Mouse (Mus musculus): ENCODE measurements around the gene Mrpl33. TPM values are rescaled to one million over a fixed set of nuclear protein-coding genes. Genes with fewer than 3 reads are reported as not detected.
"Not testable (repeated sequence)": the region's sequence is repeated elsewhere in the genome, so short reads cannot be mapped to it uniquely, and the experiment has no call there.

Gene Mrpl33
- polyA plus RNA-seq, 1 experiment from 2014 or later = 305 TPM

GRCm38 (mm10) chr5:31585526-31585925 is 11.2 kb upstream of the Mrpl33 start:
- Histone ChIP-seq H3K4me2 (ENCODE audit: low read depth, low read length) (no peak overlapping the region), H3K27ac (replicated peaks; ENCODE audit: low read depth, low read length) (no peak overlapping the region), H3K36me3 (ENCODE audit: control insufficient read depth, insufficient read depth, low read length) (no peaks in the 10 kb centered on the region), H3K9ac (ENCODE audit: low read depth, low read length) (no peak overlapping the region), H3K27me3 (replicated peaks; ENCODE audit: control insufficient read depth, insufficient read depth, low read length) (no peaks in the 10 kb centered on the region), H3K9me3 (ENCODE audit: control insufficient read depth, low read length) (peaks cover 6% of the 10 kb centered on the region; the same call in 1 of the 2 replicates), H3K4me1 (ENCODE audit: control insufficient read depth, insufficient read depth, low read length) (no peaks in the 10 kb centered on the region), H3K4me3 (ENCODE audit: low read depth, low read length) (no peak overlapping the region)
- DNase-seq (ENCODE audit: low spot score) (no peak), ATAC-seq (ENCODE audit: low read depth) (no peak)
- WGBS = 89% methylated on average over 4 of the region's 4 CpGs

GRCm38 (mm10) chr5:31588016-31588415 is 8.7 kb upstream of the Mrpl33 start:
- no peaks in the 10 kb centered on the region for H3K36me3 ChIP-seq (ENCODE audit: control insufficient read depth, insufficient read depth, low read length)
- no peak overlapping the region for H3K27ac ChIP-seq (replicated peaks; ENCODE audit: low read depth, low read length)
- WGBS = 59% methylated on average over 2 of the region's 2 CpGs
- no peaks in the 10 kb centered on the region for H3K27me3 ChIP-seq (replicated peaks; ENCODE audit: control insufficient read depth, insufficient read depth, low read length)
- ATAC-seq (ENCODE audit: low read depth) (no peak), DNase-seq (ENCODE audit: low spot score) (no peak)
- no peak overlapping the region for H3K9ac ChIP-seq (ENCODE audit: low read depth, low read length)
- H3K4me3 ChIP-seq (ENCODE audit: low read depth, low read length) = no peak overlapping the region
- H3K4me2 ChIP-seq (ENCODE audit: low read depth, low read length) = no peak overlapping the region
- peaks cover 6% of the 10 kb centered on the region; the same call in 1 of the 2 replicates for H3K9me3 ChIP-seq (ENCODE audit: control insufficient read depth, low read length)
- no peaks in the 10 kb centered on the region for H3K4me1 ChIP-seq (ENCODE audit: control insufficient read depth, insufficient read depth, low read length)

- not testable (repeated sequence) for H3K9me3 ChIP-seq (ENCODE audit: control insufficient read depth, low read length); DNase-seq (ENCODE audit: low spot score); H3K27me3 ChIP-seq (replicated peaks; ENCODE audit: control insufficient read depth, insufficient read depth, low read length); H3K4me1 ChIP-seq (ENCODE audit: control insufficient read depth, insufficient read depth, low read length); H3K27ac ChIP-seq (replicated peaks; ENCODE audit: low read depth, low read length); ATAC-seq (ENCODE audit: low read depth); H3K9ac ChIP-seq (ENCODE audit: low read depth, low read length); H3K4me3 ChIP-seq (ENCODE audit: low read depth, low read length); H3K36me3 ChIP-seq (ENCODE audit: control insufficient read depth, insufficient read depth, low read length); H3K4me2 ChIP-seq (ENCODE audit: low read depth, low read length)
- WGBS = 86% methylated on average over 8 of the region's 8 CpGs
Measured at GRCm38 (mm10) chr5:31588672-31589071, 8.1 kb upstream of the Mrpl33 start.

GRCm38 (mm10) chr5:31589711-31590319 is 6.9 kb upstream of the Mrpl33 start:
- H3K9me3 ChIP-seq (ENCODE audit: control insufficient read depth, low read length) = peaks cover 6% of the 10 kb centered on the region; the same call in 1 of the 2 replicates
- no peaks in the 10 kb centered on the region for H3K27me3 ChIP-seq (replicated peaks; ENCODE audit: control insufficient read depth, insufficient read depth, low read length)
- DNase-seq (ENCODE audit: low spot score) (no peak), ATAC-seq (ENCODE audit: low read depth) (no peak)
- no peaks in the 10 kb centered on the region for H3K4me1 ChIP-seq (ENCODE audit: control insufficient read depth, insufficient read depth, low read length)
- no peak overlapping the region for H3K27ac ChIP-seq (replicated peaks; ENCODE audit: low read depth, low read length)
- H3K9ac ChIP-seq (ENCODE audit: low read depth, low read length) = no peak overlapping the region; the same call in 1 of the 2 replicates
- 64% methylated on average over 14 of the region's 14 CpGs for WGBS
- no peaks in the 10 kb centered on the region for H3K36me3 ChIP-seq (ENCODE audit: control insufficient read depth, insufficient read depth, low read length)
- no peak overlapping the region for H3K4me3 ChIP-seq (ENCODE audit: low read depth, low read length)
- no peak overlapping the region for H3K4me2 ChIP-seq (ENCODE audit: low read depth, low read length)

- H3K4me3 ChIP-seq (ENCODE audit: low read depth, low read length) = no peak overlapping the region
- DNase-seq (ENCODE audit: low spot score) (no peak), ATAC-seq (ENCODE audit: low read depth) (no peak)
- H3K4me2 ChIP-seq (ENCODE audit: low read depth, low read length) = no peak overlapping the region
- no peaks in the 10 kb centered on the region for H3K36me3 ChIP-seq (ENCODE audit: control insufficient read depth, insufficient read depth, low read length)
- H3K27me3 ChIP-seq (replicated peaks; ENCODE audit: control insufficient read depth, insufficient read depth, low read length) = no peaks in the 10 kb centered on the region
- H3K9ac ChIP-seq (ENCODE audit: low read depth, low read length) = no peak overlapping the region
- H3K9me3 ChIP-seq (ENCODE audit: control insufficient read depth, low read length) = peaks cover 6% of the 10 kb centered on the region; the same call in 1 of the 2 replicates
- WGBS = 90% methylated on average over 7 of the region's 7 CpGs
- H3K27ac ChIP-seq (replicated peaks; ENCODE audit: low read depth, low read length) = no peak overlapping the region
- no peaks in the 10 kb centered on the region for H3K4me1 ChIP-seq (ENCODE audit: control insufficient read depth, insufficient read depth, low read length)
Measured at GRCm38 (mm10) chr5:31591122-31591521, 5.6 kb upstream of the Mrpl33 start.

GRCm38 (mm10) chr5:31595868-31596267 is 867 bp upstream of the Mrpl33 start:
- Histone ChIP-seq H3K27ac (replicated peaks; ENCODE audit: low read depth, low read length) (no peak overlapping the region), H3K9ac (ENCODE audit: low read depth, low read length) (0 out of 2 replicates have a peak overlapping the region, but pooled peaks have one; percentile 28), H3K4me1 (ENCODE audit: control insufficient read depth, insufficient read depth, low read length) (peaks cover 14% of the 10 kb centered on the region; the same call in 1 of the 2 replicates), H3K4me3 (ENCODE audit: low read depth, low read length) (no peak overlapping the region), H3K27me3 (replicated peaks; ENCODE audit: control insufficient read depth, insufficient read depth, low read length) (no peaks in the 10 kb centered on the region), H3K4me2 (ENCODE audit: low read depth, low read length) (peak overlapping the region; percentile 65; the same call in 1 of the 2 replicates), H3K36me3 (ENCODE audit: control insufficient read depth, insufficient read depth, low read length) (no peaks in the 10 kb centered on the region), H3K9me3 (ENCODE audit: control insufficient read depth, low read length) (no peaks in the 10 kb centered on the region)
- DNase-seq (ENCODE audit: low spot score) (no peak), ATAC-seq (ENCODE audit: low read depth) (no peak)
- WGBS = 56% methylated on average over 4 of the region's 4 CpGs

- Histone ChIP-seq H3K9ac (ENCODE audit: low read depth, low read length) (no peak overlapping the region), H3K4me2 (ENCODE audit: low read depth, low read length) (peak overlapping the region; percentile 65; the same call in 1 of the 2 replicates), H3K9me3 (ENCODE audit: control insufficient read depth, low read length) (no peaks in the 10 kb centered on the region), H3K27me3 (replicated peaks; ENCODE audit: control insufficient read depth, insufficient read depth, low read length) (no peaks in the 10 kb centered on the region), H3K27ac (replicated peaks; ENCODE audit: low read depth, low read length) (no peak overlapping the region), H3K36me3 (ENCODE audit: control insufficient read depth, insufficient read depth, low read length) (no peaks in the 10 kb centered on the region), H3K4me3 (ENCODE audit: low read depth, low read length) (no peak overlapping the region), H3K4me1 (ENCODE audit: control insufficient read depth, insufficient read depth, low read length) (peaks cover 14% of the 10 kb centered on the region; the same call in 1 of the 2 replicates)
- ATAC-seq (ENCODE audit: low read depth) (no peak), DNase-seq (ENCODE audit: low spot score) (no peak)
- WGBS = 75% methylated on average over 6 of the region's 6 CpGs
Measured at GRCm38 (mm10) chr5:31597430-31597944, 752 bp downstream of the Mrpl33 start.

GRCm38 (mm10) chr5:31598121-31598520 is 1.4 kb downstream of the Mrpl33 start:
- H3K36me3 ChIP-seq (ENCODE audit: control insufficient read depth, insufficient read depth, low read length) = no peaks in the 10 kb centered on the region
- no peak overlapping the region for H3K9ac ChIP-seq (ENCODE audit: low read depth, low read length)
- ATAC-seq (ENCODE audit: low read depth) = no peak
- no peak overlapping the region for H3K4me2 ChIP-seq (ENCODE audit: low read depth, low read length)
- H3K4me3 ChIP-seq (ENCODE audit: low read depth, low read length) = no peak overlapping the region
- peaks cover 14% of the 10 kb centered on the region; the same call in 1 of the 2 replicates for H3K4me1 ChIP-seq (ENCODE audit: control insufficient read depth, insufficient read depth, low read length)
- WGBS = 80% methylated on average over 7 of the region's 7 CpGs
- H3K27ac ChIP-seq (replicated peaks; ENCODE audit: low read depth, low read length) = no peak overlapping the region
- no peaks in the 10 kb centered on the region for H3K27me3 ChIP-seq (replicated peaks; ENCODE audit: control insufficient read depth, insufficient read depth, low read length)
- H3K9me3 ChIP-seq (ENCODE audit: control insufficient read depth, low read length) = no peaks in the 10 kb centered on the region
- DNase-seq (ENCODE audit: low spot score) = no peak

GRCm38 (mm10) chr5:31598579-31598978 is 1.8 kb downstream of the Mrpl33 start:
- no peaks in the 10 kb centered on the region for H3K9me3 ChIP-seq (ENCODE audit: control insufficient read depth, low read length)
- H3K4me2 ChIP-seq (ENCODE audit: low read depth, low read length) = no peak overlapping the region
- 70% methylated on average over 4 of the region's 4 CpGs for WGBS
- H3K4me1 ChIP-seq (ENCODE audit: control insufficient read depth, insufficient read depth, low read length) = peaks cover 14% of the 10 kb centered on the region; the same call in 1 of the 2 replicates
- ATAC-seq (ENCODE audit: low read depth) = no peak
- H3K4me3 ChIP-seq (ENCODE audit: low read depth, low read length) = no peak overlapping the region
- H3K36me3 ChIP-seq (ENCODE audit: control insufficient read depth, insufficient read depth, low read length) = no peaks in the 10 kb centered on the region
- peak; percentile 71 for DNase-seq (ENCODE audit: low spot score)
- H3K9ac ChIP-seq (ENCODE audit: low read depth, low read length) = no peak overlapping the region
- no peak overlapping the region for H3K27ac ChIP-seq (replicated peaks; ENCODE audit: low read depth, low read length)
- H3K27me3 ChIP-seq (replicated peaks; ENCODE audit: control insufficient read depth, insufficient read depth, low read length) = no peaks in the 10 kb centered on the region
